Mouse (Mus musculus) pancreas, adult 10 weeks (tissue): ENCODE measurements around the gene Rnaseh1. TPM values are rescaled to one million over a fixed set of nuclear protein-coding genes. Genes with fewer than 3 reads are reported as not detected.

Source experiments
- polyA plus RNA-seq: library from polyadenylated mRNA; stranded (reverse); fragments of 350-450 nt; fragmentation: Illumina TruSeq; extraction: RNeasy Lipid Tissue Mini Kit (QIAGEN cat#74804); gene quantifications from one replicate; pipeline ENCODE4 v1.2.3, GENCODE M21; 2015; ENCODE audit warnings: low read depth, low replicate concordance; ENCODE audit not compliant: insufficient read depth

The Rnaseh1 gene
- 2.9 TPM for polyA plus RNA-seq

DNA sequence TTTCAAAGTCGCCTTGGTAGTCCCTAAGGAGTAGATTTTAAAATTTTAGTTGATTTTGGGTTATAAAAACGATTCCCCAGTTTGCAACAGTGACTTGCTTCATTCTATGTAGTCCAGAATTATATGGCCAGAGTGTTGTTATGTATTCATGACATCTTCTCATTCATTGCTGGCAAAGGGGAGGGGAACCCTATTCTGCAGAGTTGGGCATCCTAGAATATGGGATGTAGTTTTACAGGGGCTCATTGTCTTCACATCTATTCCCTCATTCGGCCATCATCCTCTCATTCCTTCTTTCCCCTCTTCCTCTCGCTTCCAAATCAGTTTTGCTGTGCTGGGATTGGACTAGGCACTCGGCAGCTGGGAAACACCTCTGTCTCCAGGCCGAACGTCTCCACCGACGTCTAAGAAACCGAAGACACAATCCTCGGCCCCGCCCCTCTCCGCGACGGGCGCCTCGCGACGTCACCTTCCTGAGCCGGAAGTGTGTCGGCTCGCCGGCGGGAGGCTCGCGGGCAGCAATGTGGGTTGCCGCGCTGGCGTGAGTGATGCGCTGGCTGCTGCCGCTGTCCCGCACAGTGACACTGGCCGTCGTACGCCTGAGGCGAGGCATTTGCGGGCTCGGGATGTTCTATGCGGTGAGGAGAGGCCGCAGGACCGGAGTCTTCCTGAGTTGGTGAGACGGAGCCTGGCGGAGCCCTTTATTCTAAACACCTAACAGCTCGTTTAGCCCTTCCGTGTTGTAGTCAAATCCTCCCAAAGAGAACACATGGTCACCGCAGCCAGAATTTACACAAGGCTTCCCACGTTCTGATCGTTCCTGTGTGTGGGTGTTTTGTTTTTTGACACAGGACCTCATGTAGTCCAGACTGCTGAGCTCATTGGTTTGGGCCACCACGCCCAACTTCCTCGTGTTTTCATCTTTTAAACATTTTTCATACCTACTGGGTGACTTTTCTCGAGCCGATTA lies at the start of gene Rnaseh1:
Gene Rnaseh1 (plus strand): TSS at position 462 of the 970 bp plus-strand sequence.

GRCm38 (mm10) chr12:28623195-28623594 lies 26.2 kb upstream of the Rnaseh1 start, which contains the start of gene Colec11:
TSS of gene Colec11 (minus strand) at chr12:28623377.

DNA sequence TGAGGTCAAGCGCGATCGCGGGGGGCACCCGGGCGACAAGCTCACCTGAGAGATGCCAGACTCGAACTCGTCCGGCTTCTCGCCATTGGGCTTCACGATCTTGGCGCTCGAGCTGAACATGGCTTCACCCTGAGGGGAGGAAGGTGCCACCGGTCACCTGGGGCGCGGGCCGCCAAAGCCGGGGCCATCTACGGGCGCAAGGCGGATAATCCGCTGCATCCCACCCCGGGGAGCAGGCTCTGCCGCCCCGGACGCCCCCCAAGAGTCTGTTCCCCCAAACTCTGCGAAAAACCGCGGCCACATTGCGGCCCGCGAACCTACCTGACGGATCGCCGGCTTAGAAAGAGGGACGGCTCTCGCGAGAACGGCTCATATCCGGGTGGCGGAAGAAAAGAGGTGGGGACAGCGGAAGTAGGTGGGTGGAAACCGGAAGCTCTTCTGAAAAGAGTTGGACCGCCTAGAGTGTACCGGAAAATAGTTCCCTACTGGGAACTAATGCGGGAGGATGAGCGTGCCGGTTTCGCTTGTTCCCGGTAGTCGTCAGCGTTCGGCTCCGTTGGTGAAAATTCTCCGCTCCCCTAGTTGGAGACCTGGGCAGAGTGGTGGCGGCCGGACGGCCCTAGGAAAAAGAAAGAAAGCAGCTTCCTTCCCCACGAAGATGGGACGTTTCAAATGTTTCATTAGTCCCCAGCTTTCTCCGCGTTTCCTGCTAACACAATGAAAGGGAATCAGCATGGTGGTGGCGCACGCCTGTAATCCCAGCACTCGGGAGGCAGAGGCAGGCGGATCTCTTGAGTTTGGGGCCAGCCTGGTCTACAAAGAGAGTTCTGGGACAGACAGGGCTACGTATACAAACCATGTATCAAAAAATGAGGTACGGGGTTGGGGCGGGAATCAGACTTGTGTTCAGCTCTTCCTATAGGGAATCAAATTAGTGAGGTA lies 13.6 kb upstream of the Rnaseh1 start, which contains the start of gene Rps7:
Gene Rps7 (minus strand): TSS at position 419 of the 942 bp plus-strand sequence.

DNA sequence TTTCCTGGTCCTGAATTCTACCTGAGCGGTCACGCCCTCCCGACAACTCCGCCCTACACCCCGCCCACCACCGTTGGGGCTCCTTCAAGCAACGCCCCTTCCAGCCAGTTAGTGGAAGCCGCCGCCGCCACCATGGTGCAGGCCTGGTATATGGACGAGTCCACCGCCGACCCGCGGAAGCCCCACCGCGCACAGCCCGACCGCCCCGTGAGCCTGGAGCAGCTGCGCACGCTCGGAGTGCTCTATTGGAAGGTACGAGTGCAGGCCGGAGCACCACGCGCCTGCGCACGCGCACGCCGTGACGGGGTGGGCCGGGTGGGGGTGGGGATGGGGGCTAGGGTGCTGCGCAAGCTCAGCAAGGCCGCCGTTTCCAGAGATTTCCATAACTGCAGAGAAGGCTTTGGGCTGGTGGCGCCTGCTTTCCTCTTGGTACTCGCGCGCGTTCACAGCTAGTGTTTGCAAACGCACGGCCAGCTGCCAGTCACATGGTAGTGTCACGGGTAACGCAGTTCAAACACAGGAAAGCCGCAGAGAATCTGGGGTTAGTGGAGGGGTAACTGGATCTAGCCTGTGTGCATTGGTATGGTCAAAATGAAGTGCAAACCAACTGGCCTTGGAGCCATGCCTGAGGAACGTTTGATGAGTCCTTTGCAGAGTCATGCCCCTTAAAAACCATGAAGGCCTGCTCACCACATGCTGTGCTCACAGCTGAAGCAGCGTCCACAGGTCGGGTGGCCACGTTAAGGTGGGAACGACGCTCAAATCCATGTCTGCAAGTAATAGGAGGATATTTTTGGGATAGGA lies 25.9 kb downstream of the Rnaseh1 start, which contains the start of gene Adi1:
Gene Adi1 (plus strand): TSS at position 111 of the 804 bp plus-strand sequence.

Other genes with a start within 250 kb of the Rnaseh1 start
- gene Dcdc2c, start 97.2 kb upstream of the Rnaseh1 start, polyA plus RNA-seq = not detected
- not detected for gene Allc, start 67.1 kb upstream of the Rnaseh1 start, polyA plus RNA-seq
- gene Colec11, start 26.2 kb upstream of the Rnaseh1 start, polyA plus RNA-seq = not detected
- 565 TPM for gene Rps7, start 13.6 kb upstream of the Rnaseh1 start, polyA plus RNA-seq
- gene Adi1, start 25.6 kb downstream of the Rnaseh1 start, polyA plus RNA-seq = 22.3 TPM
- 4.4 TPM for gene Trappc12, start 100.9 kb downstream of the Rnaseh1 start, polyA plus RNA-seq
- gene Eipr1, start 102.2 kb downstream of the Rnaseh1 start, polyA plus RNA-seq = 2.7 TPM